Mouse (Mus musculus): ENCODE measurements around the gene Mmp15. TPM values are rescaled to one million over a fixed set of nuclear protein-coding genes. Genes with fewer than 3 reads are reported as not detected.
A peak's percentile ranks its signal among the peaks of the same experiment; 100 is the strongest.

Gene Mmp15
- polyA plus RNA-seq, 1 experiment from 2014 or later: 86.0 TPM

GRCm38 (mm10) chr8:95344668-95345067 lies 7.4 kb upstream of the Mmp15 start:
- H3K36me3 ChIP-seq: peaks cover 61% of the 10 kb centered on the region
- ATAC-seq (ENCODE audit: insufficient number of reproducible peaks, low FRiP score): no peak
- WGBS: 73% methylated on average over 6 of the region's 6 CpGs

GRCm38 (mm10) chr8:95346643-95347545 lies 5.2 kb upstream of the Mmp15 start:
- Histone ChIP-seq H3K27me3 (replicated peaks) (no peaks in the 10 kb centered on the region), H3K4me1 (replicated peaks) (peaks cover 37% of the 10 kb centered on the region), H3K27ac (ENCODE audit: poor library complexity, severe bottlenecking) (no peak overlapping the region), H3K36me3 (peaks cover 39% of the 10 kb centered on the region), H3K4me2 (no peak overlapping the region), H3K4me3 (no peak overlapping the region), H3K9me3 (replicated peaks) (no peaks in the 10 kb centered on the region), H3K9ac (0 out of 2 replicates have a peak overlapping the region, but pooled peaks have one; percentile 3)
- no peak for ATAC-seq (ENCODE audit: insufficient number of reproducible peaks, low FRiP score)
- WGBS: 22% methylated on average over 8 of the region's 8 CpGs

More at GRCm38 (mm10) chr8:95344668-95345067, 7.4 kb upstream of the Mmp15 start:
- no peak overlapping the region for H3K9ac ChIP-seq
- H3K27ac ChIP-seq (ENCODE audit: poor library complexity, severe bottlenecking): no peak overlapping the region
- no peaks in the 10 kb centered on the region for H3K27me3 ChIP-seq (replicated peaks)
- no peaks in the 10 kb centered on the region for H3K9me3 ChIP-seq (replicated peaks)
- H3K4me1 ChIP-seq (replicated peaks): peaks cover 27% of the 10 kb centered on the region
- H3K4me3 ChIP-seq: no peak overlapping the region
- H3K4me2 ChIP-seq: no peak overlapping the region

GRCm38 (mm10) chr8:95348356-95348755 lies 3.7 kb upstream of the Mmp15 start:
- 85% methylated on average over 2 of the region's 2 CpGs for WGBS
- Histone ChIP-seq H3K27me3 (replicated peaks) (no peaks in the 10 kb centered on the region), H3K9me3 (replicated peaks) (no peaks in the 10 kb centered on the region), H3K4me1 (replicated peaks) (peaks cover 35% of the 10 kb centered on the region), H3K27ac (ENCODE audit: poor library complexity, severe bottlenecking) (peak overlapping the region; percentile 16; the same call in 1 of the 2 replicates), H3K9ac (0 out of 2 replicates have a peak overlapping the region, but pooled peaks have one; percentile 1), H3K4me2 (peak overlapping the region; percentile 6; the same call in 1 of the 2 replicates), H3K36me3 (peaks cover 28% of the 10 kb centered on the region), H3K4me3 (no peak overlapping the region)
- ATAC-seq (ENCODE audit: insufficient number of reproducible peaks, low FRiP score): no peak

GRCm38 (mm10) chr8:95348811-95349630 lies 3.0 kb upstream of the Mmp15 start:
- Histone ChIP-seq H3K27ac (ENCODE audit: poor library complexity, severe bottlenecking) (peak overlapping the region; percentile 55; the same call in 1 of the 2 replicates), H3K9ac (peak overlapping the region; percentile 1; the same call in 1 of the 2 replicates), H3K4me2 (peak overlapping the region; percentile 6; the same call in 1 of the 2 replicates), H3K27me3 (replicated peaks) (no peaks in the 10 kb centered on the region), H3K4me1 (replicated peaks) (peaks cover 38% of the 10 kb centered on the region), H3K36me3 (peaks cover 22% of the 10 kb centered on the region), H3K4me3 (no peak overlapping the region), H3K9me3 (replicated peaks) (no peaks in the 10 kb centered on the region)
- ATAC-seq (ENCODE audit: insufficient number of reproducible peaks, low FRiP score): 0 out of 2 replicates have a peak, but pooled peaks have one; percentile 16
- WGBS: 51% methylated on average over 18 of the region's 19 CpGs

- Histone ChIP-seq H3K4me2 (peak overlapping the region; percentile 83), H3K9me3 (replicated peaks) (no peaks in the 10 kb centered on the region), H3K27me3 (replicated peaks) (no peaks in the 10 kb centered on the region), H3K27ac (ENCODE audit: poor library complexity, severe bottlenecking) (peak overlapping the region; percentile 89), H3K4me3 (peak overlapping the region; percentile 86), H3K4me1 (replicated peaks) (peaks cover 62% of the 10 kb centered on the region), H3K36me3 (peaks cover 10% of the 10 kb centered on the region; the same call in 1 of the 2 replicates), H3K9ac (peak overlapping the region; percentile 99)
- no peak for ATAC-seq (ENCODE audit: insufficient number of reproducible peaks, low FRiP score)
- WGBS: 4% methylated on average over 15 of the region's 15 CpGs
Measured at GRCm38 (mm10) chr8:95351461-95351860, 607 bp upstream of the Mmp15 start.

DNA sequence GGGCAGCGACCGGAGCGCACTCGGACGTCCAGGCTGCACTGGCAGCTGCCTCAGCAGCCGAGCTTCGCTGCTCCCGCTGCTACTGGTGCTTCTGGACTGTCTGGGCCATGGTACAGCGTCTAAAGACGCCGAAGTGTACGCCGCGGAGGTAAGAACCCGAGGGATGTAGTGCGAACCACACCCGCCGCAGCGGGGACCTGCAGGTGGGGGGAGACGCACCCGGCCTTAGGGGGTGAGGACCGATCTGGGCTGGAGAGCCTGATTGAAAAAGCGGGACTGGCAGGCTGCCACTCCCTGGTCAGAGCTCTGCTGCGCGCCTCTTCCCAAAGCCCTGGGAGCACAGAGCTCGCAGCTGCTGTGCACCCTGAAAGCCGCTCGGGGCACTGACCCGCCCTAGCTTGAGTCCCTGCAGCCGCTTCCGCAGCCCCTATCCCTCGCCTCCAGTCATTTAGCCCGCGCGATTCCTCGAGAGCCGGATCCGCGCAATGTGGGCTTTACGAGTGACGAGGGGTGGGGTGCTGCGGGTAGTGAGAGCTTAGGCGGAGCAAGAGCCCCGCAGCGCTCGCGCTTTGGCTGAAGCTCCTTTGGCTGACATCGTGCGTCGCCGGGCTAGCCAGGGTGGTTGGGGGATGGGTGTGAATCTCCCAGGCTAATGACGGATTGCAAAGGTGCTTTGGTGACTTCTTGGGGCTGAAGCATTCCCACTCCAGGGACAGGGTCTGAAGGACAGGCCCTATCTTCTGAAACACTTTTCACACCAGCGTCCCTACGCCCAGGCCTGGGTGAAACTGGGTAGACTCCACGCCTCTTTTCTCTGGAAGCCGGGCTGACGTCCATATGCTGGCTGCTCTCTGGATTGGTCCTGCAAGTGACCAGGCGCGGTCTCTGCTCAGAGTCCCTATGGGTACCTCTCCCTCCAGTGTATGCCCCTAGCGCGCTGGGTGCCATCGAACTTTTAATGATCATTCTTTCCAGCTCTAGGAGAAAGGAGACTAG lies 1.1 kb downstream of the Mmp15 start:
- 2% methylated on average over 62 of the region's 62 CpGs for WGBS
- Histone ChIP-seq H3K4me3 (peak overlapping the region; percentile 86), H3K4me1 (replicated peaks) (peaks cover 71% of the 10 kb centered on the region), H3K4me2 (peak overlapping the region; percentile 83), H3K9ac (peak overlapping the region; percentile 99), H3K27me3 (replicated peaks) (no peaks in the 10 kb centered on the region), H3K36me3 (peaks cover 10% of the 10 kb centered on the region; the same call in 1 of the 2 replicates), H3K9me3 (replicated peaks) (no peaks in the 10 kb centered on the region), H3K27ac (ENCODE audit: poor library complexity, severe bottlenecking) (peak overlapping the region; percentile 89)
- peak; percentile 35 for ATAC-seq (ENCODE audit: insufficient number of reproducible peaks, low FRiP score)

GRCm38 (mm10) chr8:95354606-95355005 lies 2.5 kb downstream of the Mmp15 start:
- Histone ChIP-seq H3K4me3 (peak overlapping the region; percentile 86), H3K4me2 (peak overlapping the region; percentile 83), H3K27me3 (replicated peaks) (no peaks in the 10 kb centered on the region), H3K27ac (ENCODE audit: poor library complexity, severe bottlenecking) (peak overlapping the region; percentile 89), H3K4me1 (replicated peaks) (peaks cover 71% of the 10 kb centered on the region), H3K9ac (peak overlapping the region; percentile 99), H3K9me3 (replicated peaks) (no peaks in the 10 kb centered on the region), H3K36me3 (peaks cover 10% of the 10 kb centered on the region; the same call in 1 of the 2 replicates)
- no peak for ATAC-seq (ENCODE audit: insufficient number of reproducible peaks, low FRiP score)
- 64% methylated on average over 2 of the region's 2 CpGs for WGBS

- peaks cover 95% of the 10 kb centered on the region for H3K4me1 ChIP-seq (replicated peaks)
- ATAC-seq (ENCODE audit: insufficient number of reproducible peaks, low FRiP score): peak; percentile 35; the same call in 1 of the 2 replicates
- no peaks in the 10 kb centered on the region for H3K9me3 ChIP-seq (replicated peaks)
- H3K27me3 ChIP-seq (replicated peaks): no peaks in the 10 kb centered on the region
- H3K9ac ChIP-seq: peak overlapping the region; percentile 67
- peak overlapping the region; percentile 2 for H3K4me3 ChIP-seq
- WGBS: 15% methylated on average over 7 of the region's 8 CpGs
- peak overlapping the region; percentile 97 for H3K27ac ChIP-seq (ENCODE audit: poor library complexity, severe bottlenecking)
- peak overlapping the region; percentile 58 for H3K4me2 ChIP-seq
- peaks cover 10% of the 10 kb centered on the region; the same call in 1 of the 2 replicates for H3K36me3 ChIP-seq
Measured at GRCm38 (mm10) chr8:95358550-95359411, 6.7 kb downstream of the Mmp15 start.

GRCm38 (mm10) chr8:95360181-95361015 lies 8.3 kb downstream of the Mmp15 start:
- Histone ChIP-seq H3K4me2 (peak overlapping the region; percentile 58), H3K36me3 (peaks cover 2% of the 10 kb centered on the region; the same call in 1 of the 2 replicates), H3K27ac (ENCODE audit: poor library complexity, severe bottlenecking) (peak overlapping the region; percentile 97), H3K4me3 (peak overlapping the region; percentile 21), H3K4me1 (replicated peaks) (peaks cover 87% of the 10 kb centered on the region), H3K9me3 (replicated peaks) (no peaks in the 10 kb centered on the region), H3K27me3 (replicated peaks) (no peaks in the 10 kb centered on the region), H3K9ac (peak overlapping the region; percentile 67)
- ATAC-seq (ENCODE audit: insufficient number of reproducible peaks, low FRiP score): peak; percentile 40
- 8% methylated on average over 7 of the region's 7 CpGs for WGBS
